Mouse (Mus musculus) liver, postnatal 0 days (tissue): Measurements from ENCODE around the gene Bpifb5. TPM values are rescaled to one million over a fixed set of nuclear protein-coding genes. Genes with fewer than 3 reads are reported as not detected.
A peak's percentile ranks its signal among the peaks of the same experiment; 100 is the strongest.
"Not testable (repeated sequence)": the region's sequence is repeated elsewhere in the genome, so short reads cannot be mapped to it uniquely, and the experiment has no call there.

Experiments used
- ATAC-seq: fragments of 200-750 bp; cut with Nextera tagmentation; 2 replicates; pipeline ENCODE4 v1.8.0; 2017; ENCODE audit warnings: mild to moderate bottlenecking, moderate library complexity
- DNase-seq: peaks from one replicate; pipeline ENCODE4 v3.0.0-alpha.2; 2016
- H3K27ac ChIP-seq: fragments of 300-500 bp; sonication (generic); 2 replicates; pipeline ENCODE4 v1.5.1; 2014; ENCODE audit warnings: antibody characterized with exemption, moderate library complexity, mild to moderate bottlenecking, low read depth
- H3K27me3 ChIP-seq: fragments of 300-500 bp; sonication (generic); 2 replicates; pipeline ENCODE4 v1.6.1; 2014; ENCODE audit warnings: low read length, control low read depth, mixed read lengths; ENCODE audit not compliant: insufficient read depth
- H3K36me3 ChIP-seq: fragments of 300-500 bp; sonication (generic); replicated peaks from 2 replicates; pipeline ENCODE4 v1.6.1; 2014; ENCODE audit warnings: mild to moderate bottlenecking, control low read depth, low read length, moderate library complexity, mixed read lengths; ENCODE audit not compliant: insufficient read depth
- H3K4me1 ChIP-seq: fragments of 300-500 bp; sonication (generic); 2 replicates; pipeline ENCODE4 v1.6.1; 2014; ENCODE audit warnings: antibody characterized with exemption, mild to moderate bottlenecking, control low read depth; ENCODE audit not compliant: insufficient read depth
- H3K4me2 ChIP-seq: fragments of 300-500 bp; sonication (generic); 2 replicates; pipeline ENCODE4 v1.6.1; 2014; ENCODE audit warnings: low read depth, mild to moderate bottlenecking, low read length, moderate library complexity, mixed read lengths
- H3K4me3 ChIP-seq: fragments of 300-500 bp; sonication (generic); 2 replicates; pipeline ENCODE4 v1.5.1; 2014; ENCODE audit warnings: low read depth, low read length
- H3K9ac ChIP-seq: fragments of 300-500 bp; sonication (generic); replicated peaks from 2 replicates; pipeline ENCODE4 v1.6.1; 2014; ENCODE audit warnings: mild to moderate bottlenecking, moderate library complexity
- H3K9me3 ChIP-seq: fragments of 300-500 bp; sonication (generic); 2 replicates; pipeline ENCODE4 v1.6.1; 2016; ENCODE audit warnings: mild to moderate bottlenecking, control low read depth, low read length, mixed read lengths
- CTCF ChIP-seq: sonication (generic); IDR thresholded peaks from 2 replicates; pipeline ENCODE4 v1.5.1; 2016; ENCODE audit warnings: antibody characterized with exemption, low read depth
- EP300 ChIP-seq: IDR thresholded peaks from 2 replicates; pipeline ENCODE4 v1.6.1; 2016; ENCODE audit warnings: antibody characterized with exemption, low read depth, mild to moderate bottlenecking
- WGBS: fragments of 180-500 bp; shearing (Covaris S2); extraction: QIAGEN DNeasy Blood & Tissue Kit; methylation state at CpG from one replicate; pipeline ENCODE4 v1.1.7; 2014; ENCODE audit not compliant: insufficient replicate concordance; 5-methylcytosine and 5-hydroxymethylcytosine counted together
- polyA plus RNA-seq: library from polyadenylated mRNA; unstranded; fragments of >200 nt; fragmentation: Nextera tagmentation; extraction: Ambion mirVana; gene quantifications from 2 replicates; pipeline ENCODE4 v1.2.1, GENCODE M21; 2015

Bpifb5 gene
- polyA plus RNA-seq, 1 experiment from 2014 or later = not detected

GRCm38 (mm10) chr2:154245322-154245721, 21.8 kb downstream of the Bpifb5 start:
- WGBS = 88% methylated on average over 5 of the region's 5 CpGs
- Histone ChIP-seq H3K36me3 (no peaks in the 10 kb centered on the region), H3K27me3 (no peaks in the 10 kb centered on the region), H3K9me3 (no peaks in the 10 kb centered on the region), H3K4me3 (no peak overlapping the region), H3K4me2 (no peak overlapping the region), H3K27ac (no peak overlapping the region), H3K4me1 (no peaks in the 10 kb centered on the region), H3K9ac (no peak overlapping the region)
- ATAC-seq (no peak), DNase-seq (no peak)
- no peak for TF ChIP-seq EP300
- TF ChIP-seq CTCF = no peak

- not testable (repeated sequence) for H3K4me1 ChIP-seq, H3K4me2 ChIP-seq, H3K9ac ChIP-seq, H3K27me3 ChIP-seq, H3K9me3 ChIP-seq, H3K4me3 ChIP-seq, DNase-seq, H3K36me3 ChIP-seq, H3K27ac ChIP-seq
- peak; percentile 23; the same call in 1 of the 2 replicates for ATAC-seq
- 53% methylated on average over 2 of the region's 4 CpGs for WGBS
These were observed 31.7 kb downstream of the Bpifb5 start for GRCm38 (mm10) chr2:154255254-154255653.

DNA sequence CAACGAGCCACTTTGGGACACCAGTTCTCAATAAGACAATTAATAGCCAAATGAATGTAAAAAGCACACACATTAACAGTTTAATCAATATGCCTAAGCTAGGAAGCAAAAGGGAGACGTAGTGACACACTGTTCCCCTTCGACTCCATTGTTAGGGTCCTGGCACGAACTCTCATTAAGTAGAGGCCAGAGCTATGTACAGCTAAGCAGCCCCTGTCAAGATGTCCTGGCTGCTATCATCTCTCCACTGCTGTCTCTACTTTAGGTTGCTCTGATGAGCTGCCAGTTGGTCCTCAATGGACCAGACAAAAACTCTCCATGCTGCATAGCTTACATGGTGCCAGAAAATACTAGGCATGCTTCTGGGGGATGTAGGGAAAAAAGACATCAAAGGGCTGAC, 32.2 kb downstream of the Bpifb5 start:
- Histone ChIP-seq H3K4me3 (no peak overlapping the region), H3K4me1 (no peaks in the 10 kb centered on the region), H3K36me3 (no peaks in the 10 kb centered on the region), H3K9ac (no peak overlapping the region), H3K4me2 (no peak overlapping the region), H3K9me3 (no peaks in the 10 kb centered on the region), H3K27me3 (no peaks in the 10 kb centered on the region), H3K27ac (no peak overlapping the region)
- DNase-seq = no peak
- no peak for ATAC-seq
- WGBS = 65% methylated on average over 4 of the region's 4 CpGs
- TF ChIP-seq EP300 (no peak), CTCF (no peak)

DNA sequence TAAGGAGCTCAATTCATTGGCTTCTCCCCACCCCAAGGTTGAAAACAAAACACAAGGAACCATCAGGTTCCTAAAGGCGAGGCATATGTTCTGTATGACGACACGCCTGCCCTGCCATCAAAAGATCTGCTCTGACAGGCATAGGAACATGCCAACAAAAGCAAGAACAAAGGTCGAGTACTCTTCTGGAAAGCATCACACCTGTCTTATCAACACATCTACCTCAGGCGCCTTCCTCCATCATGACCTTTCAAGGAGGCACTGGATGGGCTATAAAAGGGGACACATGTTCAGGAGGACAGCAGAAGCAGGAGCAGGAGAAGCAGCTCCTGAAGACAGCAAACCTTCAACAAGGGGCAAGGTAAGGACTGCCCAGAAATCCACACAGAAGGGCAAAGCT, 34.0 kb downstream of the Bpifb5 start, which contains the start of gene Bpifb9a:
TSS of gene Bpifb9a (plus strand) at position 301 of the 400 bp plus-strand sequence.
- H3K4me2 ChIP-seq, H3K4me3 ChIP-seq, H3K9me3 ChIP-seq, ATAC-seq, H3K27ac ChIP-seq, H3K9ac ChIP-seq, H3K27me3 ChIP-seq, H3K36me3 ChIP-seq, H3K4me1 ChIP-seq, DNase-seq: not testable (repeated sequence)
- 71% methylated on average over 5 of the region's 5 CpGs for WGBS

GRCm38 (mm10) chr2:154264397-154264796, 40.9 kb downstream of the Bpifb5 start:
- WGBS = 43% methylated on average over 3 of the region's 3 CpGs
- not testable (repeated sequence) for H3K4me1 ChIP-seq, H3K9ac ChIP-seq, DNase-seq, H3K4me3 ChIP-seq, H3K36me3 ChIP-seq, H3K27me3 ChIP-seq, H3K9me3 ChIP-seq, H3K27ac ChIP-seq, H3K4me2 ChIP-seq
- ATAC-seq = peak; percentile 47

Other genes starting within 250 kb of the Bpifb5 start
- not detected in 2 replicates for gene Bpifa6, start 248.8 kb upstream of the Bpifb5 start, polyA plus RNA-seq
- not detected in 2 replicates for gene Bpifa2, start 215.5 kb upstream of the Bpifb5 start, polyA plus RNA-seq
- not detected in 2 replicates for gene Bpifa3, start 93.4 kb upstream of the Bpifb5 start, polyA plus RNA-seq
- gene Bpifa1, start 80.9 kb upstream of the Bpifb5 start, polyA plus RNA-seq = 0.13 TPM in 1 of 2 replicates, not detected in the other
- not detected in 2 replicates for gene Bpifa5, start 61.1 kb upstream of the Bpifb5 start, polyA plus RNA-seq
- 0.16 and 0.27 TPM in 2 replicates for gene Bpifb1, start 32.9 kb upstream of the Bpifb5 start, polyA plus RNA-seq
- not detected in 2 replicates for gene Bpifb9a, start 34.1 kb downstream of the Bpifb5 start, polyA plus RNA-seq
- not detected in 2 replicates for gene Bpifb9b, start 83.5 kb downstream of the Bpifb5 start, polyA plus RNA-seq
- gene Cdk5rap1, start 149.3 kb downstream of the Bpifb5 start, polyA plus RNA-seq = 5.1 and 23.7 TPM in 2 replicates
- 4.7 and 6.0 TPM in 2 replicates for gene Snta1, start 184.4 kb downstream of the Bpifb5 start, polyA plus RNA-seq
- gene Cbfa2t2, start 212.7 kb downstream of the Bpifb5 start, polyA plus RNA-seq = 3.9 and 6.0 TPM in 2 replicates